Mouse (Mus musculus): Measurements from ENCODE around the gene Olfr481.

The Olfr481 gene

GRCm38 (mm10) chr7:108079555-108079954 lies at the start of gene Olfr481:
Gene Olfr481, plus strand, starts transcription at chr7:108079855.
- no peak for DNase-seq (ENCODE audit: low read depth, low spot score)

GRCm38 (mm10) chr7:108033889-108034288 lies 45.8 kb upstream of the Olfr481 start, which contains the start of gene Olfr478:
Gene Olfr478, minus strand, starts transcription at chr7:108033989.
- DNase-seq (ENCODE audit: low read depth, low spot score), result no peak

GRCm38 (mm10) chr7:108050393-108050792 lies 29.3 kb upstream of the Olfr481 start, which contains the start of gene Olfr479:
Gene Olfr479, plus strand, starts transcription at chr7:108050693.
- no peak for DNase-seq (ENCODE audit: low read depth, low spot score)

- DNase-seq (ENCODE audit: low read depth, low spot score), result no peak
Measured at GRCm38 (mm10) chr7:108067246-108067645, 12.4 kb upstream of the Olfr481 start, which contains the start of gene Olfr480. Gene Olfr480, minus strand, starts transcription at chr7:108067346.

- DNase-seq (ENCODE audit: low read depth, low spot score), result no peak
Measured at GRCm38 (mm10) chr7:108097486-108097885, 17.8 kb downstream of the Olfr481 start, which contains the start of gene Olfr482. Gene Olfr482, minus strand, starts transcription at chr7:108097586.

GRCm38 (mm10) chr7:108100549-108100948 lies 20.9 kb downstream of the Olfr481 start, which contains the start of gene Olfr483:
Gene Olfr483, plus strand, starts transcription at chr7:108100849.
- DNase-seq (ENCODE audit: low read depth, low spot score), result no peak

- DNase-seq (ENCODE audit: low read depth, low spot score), result no peak
Measured at GRCm38 (mm10) chr7:108120681-108121080, 41.0 kb downstream of the Olfr481 start.

- no peak for DNase-seq (ENCODE audit: low read depth, low spot score)
Measured at GRCm38 (mm10) chr7:108121416-108121815, 41.8 kb downstream of the Olfr481 start.

- no peak for DNase-seq (ENCODE audit: low read depth, low spot score)
Measured at GRCm38 (mm10) chr7:108127349-108127748, 47.7 kb downstream of the Olfr481 start, which contains the start of gene Olfr484. Gene Olfr484, minus strand, starts transcription at chr7:108127449.
